Mouse (Mus musculus): ENCODE measurements at regions not wholly inside any gene's neighbourhood (a gene's known extent, or its start where the extent isn't known, plus 50 kb on each side); places are given as distances from the start of the nearest gene placed in this dataset.

DNA sequence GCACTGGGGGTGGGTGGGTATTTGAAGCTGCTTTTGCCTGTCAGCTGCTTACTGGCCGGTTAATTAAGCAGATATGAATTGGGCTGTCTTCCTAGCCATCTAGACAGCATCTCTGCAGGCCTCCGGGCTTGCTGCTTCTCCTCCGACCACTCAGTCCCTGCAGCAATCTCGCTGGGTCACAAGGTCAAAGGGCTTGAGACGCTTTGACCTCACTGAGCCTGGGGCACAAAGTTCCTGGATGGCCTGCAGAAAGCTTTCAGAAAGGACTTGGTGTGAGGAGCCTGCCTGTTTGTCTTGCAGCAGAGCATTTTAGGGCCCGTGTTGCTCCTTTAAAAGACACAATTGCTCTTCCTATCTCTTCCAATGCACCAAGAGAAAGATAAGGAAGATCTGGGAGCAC is 83.7 kb upstream of the Ppp2r5a start:
- no peaks in the 10 kb centered on the region for H3K9me3 ChIP-seq (ENCODE audit: control insufficient read depth, low read length)
- ATAC-seq (ENCODE audit: low read depth) = no peak
- H3K4me1 ChIP-seq (replicated peaks; ENCODE audit: control insufficient read depth, insufficient read depth, low read length) = no peaks in the 10 kb centered on the region; the same call in 1 of the 2 replicates
- no peak overlapping the region for H3K27ac ChIP-seq (ENCODE audit: low read length)
- no peaks in the 10 kb centered on the region for H3K27me3 ChIP-seq (ENCODE audit: control insufficient read depth, insufficient read depth, low read depth, low read length)
- no peak overlapping the region for H3K4me2 ChIP-seq (ENCODE audit: low read depth, low read length)
- no peak overlapping the region for H3K4me3 ChIP-seq (ENCODE audit: low read length)
- H3K36me3 ChIP-seq (ENCODE audit: control insufficient read depth, insufficient read depth, low read length) = no peaks in the 10 kb centered on the region
- H3K9ac ChIP-seq (ENCODE audit: low read length) = no peak overlapping the region
- 44% methylated on average over 6 of the region's 6 CpGs for WGBS

DNA sequence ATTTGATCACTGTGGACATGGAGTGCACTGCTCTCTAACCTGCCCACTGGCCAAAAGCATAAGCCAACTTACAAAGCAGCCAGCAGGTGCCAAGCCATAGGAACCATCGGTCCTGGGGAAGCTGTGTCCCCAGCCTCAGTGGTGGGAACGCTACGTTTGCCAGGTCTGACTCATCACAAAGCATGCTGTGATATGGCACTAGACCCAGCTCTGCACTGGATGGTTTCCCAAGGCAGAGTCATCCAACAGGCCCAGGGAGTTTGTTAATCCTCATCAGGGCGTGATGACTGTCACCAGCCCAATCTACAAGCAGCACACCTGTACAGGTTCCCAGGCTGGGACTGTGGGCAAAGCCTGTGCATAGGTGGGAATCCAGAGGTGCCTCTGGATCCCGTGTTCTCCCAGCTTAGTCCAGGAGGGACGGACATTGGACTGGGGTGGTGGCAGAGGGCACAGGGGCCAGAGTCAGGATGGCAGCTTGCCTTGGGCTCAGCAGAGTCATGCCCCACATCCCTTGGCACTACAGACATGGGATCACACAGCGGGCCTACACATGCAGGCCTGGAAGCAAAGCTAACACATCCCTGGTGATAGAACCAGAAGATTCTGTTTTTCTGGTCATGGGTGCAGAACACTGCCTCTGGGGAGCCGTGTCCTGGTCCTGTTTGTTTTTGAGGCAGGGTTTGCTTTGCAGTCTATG is 81.8 kb upstream of the Ppp2r5a start:
- ATAC-seq (ENCODE audit: low read depth) = no peak
- no peaks in the 10 kb centered on the region for H3K36me3 ChIP-seq (ENCODE audit: control insufficient read depth, insufficient read depth, low read length)
- H3K27me3 ChIP-seq (ENCODE audit: control insufficient read depth, insufficient read depth, low read depth, low read length) = no peaks in the 10 kb centered on the region
- H3K9me3 ChIP-seq (ENCODE audit: control insufficient read depth, low read length) = no peaks in the 10 kb centered on the region
- H3K4me1 ChIP-seq (replicated peaks; ENCODE audit: control insufficient read depth, insufficient read depth, low read length) = no peaks in the 10 kb centered on the region; the same call in 1 of the 2 replicates
- no peak overlapping the region for H3K27ac ChIP-seq (ENCODE audit: low read length)
- no peak overlapping the region for H3K4me3 ChIP-seq (ENCODE audit: low read length)
- WGBS = 80% methylated on average over 8 of the region's 8 CpGs
- no peak overlapping the region for H3K4me2 ChIP-seq (ENCODE audit: low read depth, low read length)
- H3K9ac ChIP-seq (ENCODE audit: low read length) = no peak overlapping the region

DNA sequence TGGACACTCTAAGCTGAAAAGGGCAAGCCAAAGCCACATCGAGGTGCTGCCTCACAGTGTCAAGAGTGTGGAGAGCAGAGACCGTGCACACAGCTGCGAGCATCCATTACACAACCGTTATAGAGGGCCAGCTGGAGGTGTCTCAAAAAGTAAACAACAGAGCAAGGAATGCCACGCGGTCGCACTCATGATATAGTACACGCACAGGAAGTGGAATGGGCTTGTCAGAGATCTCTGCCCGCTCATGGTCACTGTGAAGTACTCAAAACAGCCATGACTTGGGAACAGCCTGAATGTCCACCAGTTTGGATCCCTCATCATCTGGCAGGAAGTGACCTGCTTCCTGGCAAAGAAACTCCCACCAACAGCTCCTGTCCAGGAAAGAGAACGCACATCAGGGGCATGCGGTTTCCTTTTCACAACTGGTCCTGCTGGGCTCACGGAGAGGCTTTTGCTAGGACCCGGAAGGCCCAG is 76.9 kb upstream of the Ppp2r5a start:
- 26% methylated on average over 13 of the region's 13 CpGs for WGBS
- ATAC-seq (ENCODE audit: low read depth) = peak; percentile 80
- H3K27ac ChIP-seq (ENCODE audit: low read length) = peak overlapping the region; percentile 72

DNA sequence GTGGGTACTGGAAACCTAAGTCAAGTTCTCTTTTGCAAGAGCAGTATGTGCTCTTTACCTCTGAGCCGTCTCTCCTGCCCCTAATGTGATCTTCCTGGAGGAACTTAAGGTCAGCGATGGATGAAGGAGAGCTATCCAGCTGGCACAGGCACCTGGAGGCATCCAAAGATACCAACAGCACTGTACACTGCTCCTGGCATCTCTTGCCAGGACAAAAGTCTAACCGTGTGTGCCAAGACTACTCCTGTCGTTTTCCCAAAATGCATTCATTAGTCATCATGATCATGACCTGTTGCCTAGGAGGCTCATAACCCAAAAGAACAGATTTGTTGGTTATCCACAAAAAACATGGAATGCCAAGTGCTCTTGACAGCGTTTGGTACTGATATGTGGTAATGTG is 69.5 kb upstream of the Ppp2r5a start:
- ATAC-seq (ENCODE audit: low read depth) = no peak
- H3K27me3 ChIP-seq (ENCODE audit: control insufficient read depth, insufficient read depth, low read depth, low read length) = no peaks in the 10 kb centered on the region
- peaks cover 10% of the 10 kb centered on the region for H3K4me1 ChIP-seq (replicated peaks; ENCODE audit: control insufficient read depth, insufficient read depth, low read length)
- H3K4me2 ChIP-seq (ENCODE audit: low read depth, low read length) = no peak overlapping the region
- no peak overlapping the region for H3K4me3 ChIP-seq (ENCODE audit: low read length)
- no peaks in the 10 kb centered on the region for H3K36me3 ChIP-seq (ENCODE audit: control insufficient read depth, insufficient read depth, low read length)
- H3K9me3 ChIP-seq (ENCODE audit: control insufficient read depth, low read length) = no peaks in the 10 kb centered on the region
- no peak overlapping the region for H3K9ac ChIP-seq (ENCODE audit: low read length)
- H3K27ac ChIP-seq (ENCODE audit: low read length) = no peak overlapping the region
- 74% methylated on average over 5 of the region's 5 CpGs for WGBS

More for the DNA sequence above, 76.9 kb upstream of the Ppp2r5a start:
- no peaks in the 10 kb centered on the region; the same call in 1 of the 2 replicates for H3K4me1 ChIP-seq (replicated peaks; ENCODE audit: control insufficient read depth, insufficient read depth, low read length)
- H3K36me3 ChIP-seq (ENCODE audit: control insufficient read depth, insufficient read depth, low read length) = no peaks in the 10 kb centered on the region
- H3K4me3 ChIP-seq (ENCODE audit: low read length) = no peak overlapping the region
- H3K27me3 ChIP-seq (ENCODE audit: control insufficient read depth, insufficient read depth, low read depth, low read length) = no peaks in the 10 kb centered on the region
- 0 out of 2 replicates have a peak overlapping the region, but pooled peaks have one; percentile 20 for H3K4me2 ChIP-seq (ENCODE audit: low read depth, low read length)
- H3K9me3 ChIP-seq (ENCODE audit: control insufficient read depth, low read length) = no peaks in the 10 kb centered on the region
- no peak overlapping the region for H3K9ac ChIP-seq (ENCODE audit: low read length)

DNA sequence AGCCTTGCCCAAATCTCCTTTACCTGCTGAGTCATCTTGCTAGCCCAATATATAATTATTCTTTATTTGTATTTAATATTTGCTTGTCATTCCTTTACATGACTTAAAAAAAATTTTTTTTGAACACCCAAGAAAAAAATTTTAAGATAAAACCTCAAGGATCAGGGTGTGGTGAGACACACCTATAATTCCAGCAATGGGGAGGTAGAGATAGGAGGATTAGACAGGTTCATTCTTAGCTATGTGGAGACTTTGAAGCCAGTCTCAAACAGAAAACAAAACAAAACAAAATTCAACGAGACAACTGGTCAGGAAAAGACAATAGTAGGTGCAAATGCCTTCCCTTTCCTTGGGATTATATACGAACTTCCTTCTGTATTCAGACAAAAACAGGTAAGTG is 68.4 kb upstream of the Ppp2r5a start:
- no peak for ATAC-seq (ENCODE audit: low read depth)
- Histone ChIP-seq H3K36me3 (ENCODE audit: control insufficient read depth, insufficient read depth, low read length) (no peaks in the 10 kb centered on the region), H3K9me3 (ENCODE audit: control insufficient read depth, low read length) (no peaks in the 10 kb centered on the region), H3K27me3 (ENCODE audit: control insufficient read depth, insufficient read depth, low read depth, low read length) (no peaks in the 10 kb centered on the region), H3K4me2 (ENCODE audit: low read depth, low read length) (no peak overlapping the region), H3K4me1 (replicated peaks; ENCODE audit: control insufficient read depth, insufficient read depth, low read length) (peaks cover 10% of the 10 kb centered on the region), H3K4me3 (ENCODE audit: low read length) (no peak overlapping the region), H3K27ac (ENCODE audit: low read length) (no peak overlapping the region; the same call in 1 of the 2 replicates), H3K9ac (ENCODE audit: low read length) (no peak overlapping the region)
- 64% methylated on average over 2 of the region's 2 CpGs for WGBS

DNA sequence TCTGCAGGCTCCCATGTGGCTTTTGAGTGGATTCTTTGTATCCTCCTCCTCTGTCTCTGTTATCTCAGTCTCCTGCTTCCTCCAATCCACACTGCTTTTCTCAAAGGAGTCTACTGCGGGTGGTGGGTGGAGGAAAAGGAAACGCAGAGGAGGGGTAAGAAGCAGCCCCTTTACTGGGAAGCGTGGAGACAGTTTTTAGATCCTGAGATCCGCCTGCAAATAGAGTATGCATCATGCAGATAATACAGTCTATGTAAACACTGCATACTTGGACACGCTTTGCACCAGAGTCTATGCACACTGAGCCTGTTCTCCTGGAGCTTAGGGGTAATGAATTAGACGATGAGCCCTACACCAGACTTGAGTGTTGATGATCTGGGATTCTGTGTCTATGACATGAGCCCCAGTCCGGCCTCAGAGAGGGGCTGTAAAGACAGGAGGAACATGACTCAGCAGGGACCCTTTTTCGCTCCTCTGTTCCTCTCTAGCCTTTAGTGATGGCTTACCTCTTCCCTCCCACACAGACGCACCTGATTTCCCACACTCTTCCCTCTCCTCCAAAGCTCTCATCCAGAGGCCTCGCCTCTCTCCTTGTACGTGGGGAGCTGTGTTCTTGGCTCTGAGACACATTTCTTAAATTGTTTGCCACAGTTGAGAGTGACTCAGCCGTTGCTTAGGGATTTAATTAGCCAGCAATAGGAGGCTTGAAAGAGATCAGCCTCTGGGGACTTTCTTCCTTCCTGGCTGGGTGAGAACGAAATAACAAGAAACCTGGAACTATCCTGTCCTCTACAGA is 67.3 kb upstream of the Ppp2r5a start:
- Histone ChIP-seq H3K27ac (ENCODE audit: low read length) (peak overlapping the region; percentile 76), H3K27me3 (ENCODE audit: control insufficient read depth, insufficient read depth, low read depth, low read length) (no peaks in the 10 kb centered on the region), H3K9ac (ENCODE audit: low read length) (peak overlapping the region; percentile 17; the same call in 1 of the 2 replicates), H3K9me3 (ENCODE audit: control insufficient read depth, low read length) (no peaks in the 10 kb centered on the region), H3K4me3 (ENCODE audit: low read length) (no peak overlapping the region), H3K4me2 (ENCODE audit: low read depth, low read length) (peak overlapping the region; percentile 21), H3K36me3 (ENCODE audit: control insufficient read depth, insufficient read depth, low read length) (no peaks in the 10 kb centered on the region), H3K4me1 (replicated peaks; ENCODE audit: control insufficient read depth, insufficient read depth, low read length) (peaks cover 12% of the 10 kb centered on the region)
- WGBS = 8% methylated on average over 13 of the region's 13 CpGs
- ATAC-seq (ENCODE audit: low read depth) = peak; percentile 90

DNA sequence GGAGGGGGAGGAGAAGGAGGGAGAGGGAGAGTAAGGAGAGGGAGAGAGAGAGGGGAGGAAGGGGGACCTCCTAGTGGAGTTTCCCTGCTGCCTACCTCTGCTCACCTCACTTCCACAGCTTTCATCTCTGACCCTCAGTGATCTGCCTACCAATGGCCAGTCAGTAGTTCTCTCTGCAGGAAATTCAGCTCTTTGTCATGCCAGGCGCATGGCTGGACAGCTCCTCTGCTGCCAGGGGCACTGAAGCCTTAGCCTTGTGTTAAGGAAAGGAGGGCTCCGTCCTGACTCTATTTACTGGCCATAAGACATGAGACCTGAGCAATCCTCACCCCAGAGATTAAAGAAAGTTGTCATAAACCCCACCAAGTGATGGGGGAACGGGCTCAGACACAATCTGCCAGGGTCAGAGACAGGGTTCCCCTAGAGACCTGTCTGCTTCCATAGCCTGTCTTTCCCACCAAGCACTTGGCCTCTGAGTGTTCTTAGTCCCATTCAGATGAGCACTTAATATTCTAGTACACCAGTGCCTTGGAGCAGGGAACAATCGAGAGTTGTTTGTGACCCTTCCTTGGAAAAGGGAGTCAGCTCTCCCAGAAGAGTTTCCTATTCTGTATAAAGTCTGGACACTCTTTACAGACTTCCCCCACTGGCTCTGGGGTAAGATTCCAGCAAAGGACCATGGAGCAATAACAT is 65.9 kb upstream of the Ppp2r5a start:
- Histone ChIP-seq H3K9ac (ENCODE audit: low read length) (no peak overlapping the region), H3K9me3 (ENCODE audit: control insufficient read depth, low read length) (no peaks in the 10 kb centered on the region), H3K4me3 (ENCODE audit: low read length) (no peak overlapping the region), H3K4me2 (ENCODE audit: low read depth, low read length) (no peak overlapping the region), H3K27me3 (ENCODE audit: control insufficient read depth, insufficient read depth, low read depth, low read length) (no peaks in the 10 kb centered on the region), H3K4me1 (replicated peaks; ENCODE audit: control insufficient read depth, insufficient read depth, low read length) (peaks cover 15% of the 10 kb centered on the region), H3K27ac (ENCODE audit: low read length) (no peak overlapping the region), H3K36me3 (ENCODE audit: control insufficient read depth, insufficient read depth, low read length) (no peaks in the 10 kb centered on the region)
- ATAC-seq (ENCODE audit: low read depth) = no peak
- 66% methylated on average over 4 of the region's 4 CpGs for WGBS

DNA sequence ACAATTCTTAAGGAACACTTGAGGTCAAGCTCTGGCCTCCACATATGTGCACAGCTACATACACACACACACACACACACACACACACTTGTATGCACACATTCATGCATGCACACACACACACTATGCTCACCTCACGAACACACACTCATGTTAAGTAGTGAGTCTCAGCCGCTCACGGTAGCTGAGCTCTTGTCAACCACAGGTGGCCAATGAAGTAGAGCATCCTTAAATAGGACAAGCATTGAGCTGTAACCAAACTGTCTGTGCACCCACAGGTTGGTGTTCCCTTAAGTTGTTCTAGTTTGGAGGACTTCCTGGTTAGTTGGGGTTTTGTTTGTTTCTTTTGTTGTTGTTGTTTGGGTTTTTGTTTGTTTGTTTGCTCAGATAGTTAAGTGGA is 63.2 kb upstream of the Ppp2r5a start:
- H3K27me3 ChIP-seq (ENCODE audit: control insufficient read depth, insufficient read depth, low read depth, low read length) = no peaks in the 10 kb centered on the region
- no peak overlapping the region for H3K4me3 ChIP-seq (ENCODE audit: low read length)
- H3K9me3 ChIP-seq (ENCODE audit: control insufficient read depth, low read length) = no peaks in the 10 kb centered on the region
- H3K27ac ChIP-seq (ENCODE audit: low read length) = no peak overlapping the region
- H3K4me2 ChIP-seq (ENCODE audit: low read depth, low read length) = no peak overlapping the region
- peaks cover 26% of the 10 kb centered on the region for H3K4me1 ChIP-seq (replicated peaks; ENCODE audit: control insufficient read depth, insufficient read depth, low read length)
- no peaks in the 10 kb centered on the region for H3K36me3 ChIP-seq (ENCODE audit: control insufficient read depth, insufficient read depth, low read length)
- ATAC-seq (ENCODE audit: low read depth) = no peak
- WGBS = 83% methylated on average over 3 of the region's 3 CpGs
- H3K9ac ChIP-seq (ENCODE audit: low read length) = no peak overlapping the region

DNA sequence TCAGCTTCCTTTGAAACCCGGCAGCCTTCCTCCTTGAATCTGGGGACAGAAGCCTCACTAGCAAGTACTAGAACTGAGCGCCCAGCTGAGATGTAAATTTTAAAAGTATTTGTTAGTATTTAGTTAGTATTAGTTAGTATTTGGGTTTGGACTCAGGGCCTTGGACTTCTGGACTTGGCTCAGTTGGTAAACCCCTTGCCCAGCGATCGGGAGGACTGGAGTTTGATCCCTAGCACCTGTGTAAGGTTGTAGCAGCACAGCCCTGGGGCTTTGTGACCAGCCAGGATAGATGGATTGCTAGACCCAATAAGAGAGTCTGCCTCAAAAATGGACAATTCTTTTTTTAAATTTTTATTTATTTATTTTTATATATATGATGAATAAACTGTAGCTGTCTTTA is 62.7 kb upstream of the Ppp2r5a start:
- H3K9ac ChIP-seq (ENCODE audit: low read length) = no peak overlapping the region
- no peak overlapping the region for H3K4me2 ChIP-seq (ENCODE audit: low read depth, low read length)
- WGBS = 75% methylated on average over 4 of the region's 4 CpGs
- H3K4me3 ChIP-seq (ENCODE audit: low read length) = no peak overlapping the region
- H3K4me1 ChIP-seq (replicated peaks; ENCODE audit: control insufficient read depth, insufficient read depth, low read length) = peaks cover 29% of the 10 kb centered on the region
- H3K27me3 ChIP-seq (ENCODE audit: control insufficient read depth, insufficient read depth, low read depth, low read length) = no peaks in the 10 kb centered on the region
- H3K27ac ChIP-seq (ENCODE audit: low read length) = peak overlapping the region; percentile 55
- no peaks in the 10 kb centered on the region for H3K9me3 ChIP-seq (ENCODE audit: control insufficient read depth, low read length)
- ATAC-seq (ENCODE audit: low read depth) = no peak
- H3K36me3 ChIP-seq (ENCODE audit: control insufficient read depth, insufficient read depth, low read length) = no peaks in the 10 kb centered on the region
